Mouse (Mus musculus) NIH3T3 (cell line): ENCODE measurements around the gene Pusl1.

ENCODE experiments used
- DNase-seq: peaks from one replicate; pipeline ENCODE4 v3.0.0-alpha.2; 2012; ENCODE audit warnings: low read depth

Gene Pusl1

DNA sequence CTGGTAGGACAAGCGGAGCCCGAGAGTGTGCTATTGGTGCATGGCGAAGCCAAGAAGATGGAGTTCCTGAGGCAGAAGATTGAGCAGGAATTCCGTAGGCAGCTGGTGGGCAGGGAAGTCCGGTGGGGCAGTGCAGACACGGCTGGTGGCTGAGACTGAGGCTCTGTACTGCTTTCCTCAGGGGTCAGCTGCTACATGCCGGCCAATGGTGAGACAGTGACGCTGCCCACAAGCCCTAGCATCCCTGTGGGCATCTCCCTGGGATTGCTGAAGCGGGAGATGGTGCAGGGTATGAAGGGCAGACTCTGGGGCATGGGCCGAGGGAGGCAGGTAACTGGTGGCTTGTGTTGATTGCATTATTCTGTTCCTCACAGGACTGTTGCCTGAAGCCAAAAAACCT, 3.9 kb downstream of the Pusl1 start:
- DNase-seq: no peak

DNA sequence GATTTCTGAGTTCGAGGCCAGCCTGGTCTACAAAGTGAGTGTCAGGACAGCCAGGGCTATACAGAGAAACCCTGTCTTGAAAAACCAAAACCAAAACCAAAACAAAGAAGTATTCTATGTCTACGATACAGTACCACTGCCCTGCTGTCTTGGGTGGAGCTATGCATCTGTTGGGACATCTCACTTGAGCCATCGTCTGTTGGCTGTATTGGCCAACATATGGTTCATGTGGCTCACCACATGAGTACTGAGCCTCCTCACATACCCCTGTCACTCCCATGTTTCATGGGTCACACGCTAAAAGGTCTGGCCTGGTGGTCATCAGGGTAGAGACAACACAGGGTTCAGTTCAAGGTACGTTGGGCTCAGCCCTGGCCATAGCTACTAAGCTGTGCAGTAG, 5.3 kb downstream of the Pusl1 start:
- DNase-seq: no peak

DNA sequence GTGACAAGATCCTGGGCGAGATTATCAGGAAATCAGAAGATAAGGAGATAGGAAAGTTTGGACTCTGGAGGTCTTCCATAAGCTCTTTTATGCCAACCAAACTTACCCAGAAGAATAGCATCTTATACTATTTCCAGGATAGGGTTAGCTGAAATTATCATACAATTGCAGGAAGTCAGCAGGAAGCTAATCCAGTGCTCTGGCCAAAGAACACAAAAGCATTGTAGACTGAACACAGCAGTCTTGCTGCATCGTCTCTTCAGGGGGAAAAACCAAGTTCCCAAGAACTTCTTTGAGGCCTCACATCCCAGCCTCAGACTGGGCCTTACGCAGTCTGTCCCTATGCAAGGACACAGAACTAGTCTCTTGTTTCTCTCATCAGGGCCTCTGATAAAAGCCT, 8.0 kb downstream of the Pusl1 start:
- DNase-seq: no peak

DNA sequence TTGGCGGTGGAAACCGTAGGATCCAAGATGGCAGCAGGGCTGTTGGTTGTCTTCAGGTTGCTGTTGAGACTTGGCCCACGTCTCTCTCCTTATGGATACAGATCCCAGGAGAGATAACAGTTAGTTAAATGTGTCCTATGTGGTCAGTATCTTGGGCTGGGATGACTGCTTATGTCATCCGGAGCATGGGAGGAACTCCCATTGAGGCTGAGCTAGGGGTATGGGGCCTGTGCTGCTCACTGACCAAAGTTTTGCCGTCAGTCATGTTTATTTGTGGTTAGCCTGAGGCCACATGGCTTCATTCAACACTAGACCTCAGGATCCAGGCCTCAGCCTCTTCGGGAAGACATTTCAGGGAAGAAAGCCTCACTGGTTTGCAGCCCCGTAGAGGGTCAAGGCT, 20.2 kb downstream of the Pusl1 start:
- peak; percentile 42 for DNase-seq

DNA sequence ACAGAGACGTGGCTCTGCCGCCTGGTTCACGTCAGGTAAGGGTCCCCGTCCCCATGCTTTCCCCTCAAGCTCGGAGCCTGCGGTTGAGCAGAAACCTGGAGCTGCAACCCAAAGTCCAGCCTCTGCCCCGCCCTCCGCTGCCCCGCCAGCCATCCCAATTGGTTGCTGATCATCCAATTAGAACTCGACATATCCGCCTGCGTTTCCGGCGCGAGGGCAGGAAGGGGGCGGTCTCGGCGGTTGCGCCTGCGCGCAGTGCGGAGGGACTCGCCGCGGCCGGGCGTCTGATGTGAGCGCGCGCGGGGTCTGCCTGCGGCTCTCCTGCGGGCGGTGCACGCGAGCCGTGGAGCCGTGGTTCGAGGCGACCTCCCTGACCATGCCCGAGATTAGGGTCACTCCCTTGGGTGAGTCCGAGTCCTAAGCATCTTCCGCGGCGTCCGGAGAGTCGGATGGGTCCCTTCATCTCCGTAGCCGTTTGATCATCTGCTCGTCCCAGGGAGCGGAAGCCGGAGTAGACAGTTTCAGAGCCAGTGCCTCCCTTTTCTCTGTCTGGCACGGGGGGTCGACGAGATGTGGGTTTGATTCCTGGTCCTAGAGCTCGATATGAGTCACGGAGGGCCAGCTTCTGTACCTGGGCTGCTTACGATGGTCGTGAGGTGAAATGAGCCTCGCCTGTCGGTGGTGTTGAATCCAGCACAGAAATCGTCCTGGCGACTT, 22.1 kb downstream of the Pusl1 start, which contains the start of the genes Cptp and Ints11:
Gene Cptp, minus strand, starts transcription at position 124 of the 717 bp plus-strand sequence.
Gene Ints11, plus strand, starts transcription at position 230 of the 717 bp plus-strand sequence.
- peak; percentile 96 for DNase-seq

DNA sequence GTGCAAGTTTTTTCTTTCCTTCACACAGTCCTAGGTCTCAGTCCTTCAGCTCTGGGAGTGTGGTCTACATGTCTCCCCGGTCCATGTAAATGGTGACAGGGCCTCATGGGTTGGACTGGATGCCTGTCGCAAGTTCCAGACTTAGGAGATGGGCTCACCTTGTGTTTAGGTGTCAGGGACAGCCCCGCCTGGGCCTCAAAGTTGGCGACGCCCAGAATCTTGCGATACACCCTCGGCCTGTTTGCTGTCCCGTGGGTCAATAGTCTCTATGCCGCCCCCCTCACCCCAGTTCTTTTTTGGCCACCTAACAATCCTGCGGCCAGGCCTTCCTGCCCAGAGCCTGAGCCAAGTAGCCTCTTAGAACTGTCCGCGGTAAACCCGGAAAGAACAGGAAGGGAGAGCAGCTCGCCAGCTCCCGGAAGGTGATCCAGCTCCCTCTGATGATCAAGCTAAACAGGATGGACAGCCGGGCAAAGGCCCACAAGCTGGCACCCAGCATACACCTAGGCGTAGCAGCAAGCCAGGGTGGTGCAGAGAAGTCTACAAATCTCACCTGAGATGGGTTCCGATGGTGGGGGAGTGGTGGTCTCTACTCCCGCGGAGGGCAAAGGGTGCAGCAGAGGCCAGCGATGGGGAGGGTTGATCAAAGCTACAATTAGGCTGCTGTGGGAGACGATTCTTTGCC, 22.8 kb downstream of the Pusl1 start:
- DNase-seq: peak; percentile 49

DNA sequence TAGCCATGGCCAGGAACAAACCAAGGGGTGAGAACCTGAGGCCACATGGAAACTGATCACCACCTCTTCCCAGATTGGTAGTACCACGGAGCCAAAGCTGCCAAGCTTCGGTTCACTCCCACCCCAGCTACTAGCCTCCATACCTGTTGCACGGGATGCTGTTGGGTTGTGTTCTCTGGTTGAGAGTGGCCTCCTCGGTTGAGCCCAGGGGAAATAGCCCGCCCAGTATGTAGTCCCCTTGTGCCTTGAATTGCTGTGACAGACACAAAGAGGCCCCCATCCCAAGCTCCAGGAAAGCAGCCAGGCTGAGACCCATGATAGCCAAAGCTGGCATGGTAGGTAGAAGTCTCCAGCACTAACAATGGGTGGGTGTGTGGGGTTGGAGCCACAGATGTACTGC, 28.6 kb downstream of the Pusl1 start, which contains the start of gene Tas1r3:
Gene Tas1r3, minus strand, starts transcription at position 362 of the 400 bp plus-strand sequence.
- no peak for DNase-seq

DNA sequence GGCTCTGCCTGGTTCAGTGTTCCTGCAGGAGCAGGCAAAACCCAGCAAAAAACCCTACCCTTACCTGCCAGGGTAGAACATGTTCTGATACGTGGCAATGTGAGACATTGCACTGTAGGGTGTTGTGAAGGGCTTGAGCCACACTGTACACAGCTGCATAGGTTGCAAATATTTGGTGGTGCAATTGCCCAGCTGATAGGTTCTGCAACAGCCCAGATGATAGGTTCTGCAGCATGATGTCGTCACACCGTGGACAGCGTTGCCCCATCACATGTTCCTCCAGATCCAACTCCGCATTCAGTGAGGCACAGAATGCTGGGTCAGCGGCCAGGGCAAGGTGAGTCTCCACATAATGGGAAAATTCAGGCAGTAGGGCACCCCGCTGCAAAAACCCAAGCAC, 29.8 kb downstream of the Pusl1 start:
- DNase-seq: no peak

DNA sequence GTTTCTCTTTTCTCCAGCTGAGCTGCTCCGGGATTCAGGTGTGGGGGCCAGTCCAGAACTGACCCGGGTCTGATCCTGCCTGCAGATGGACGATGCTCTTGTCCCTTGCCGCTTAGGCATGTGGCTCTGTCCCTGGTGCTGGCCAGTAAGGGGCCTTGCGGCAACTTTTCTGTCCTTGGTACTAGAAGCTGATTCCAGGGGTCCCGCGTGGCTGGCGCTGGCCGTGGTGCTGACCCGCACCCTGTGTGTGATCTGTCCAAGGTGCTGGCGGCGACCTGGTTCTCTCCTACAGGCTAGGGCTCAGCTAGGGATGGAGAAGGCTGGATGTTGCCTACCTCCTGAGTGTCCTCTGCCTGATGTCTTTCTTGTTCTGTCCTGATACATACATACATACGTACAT, 32.3 kb downstream of the Pusl1 start:
- DNase-seq: no peak

DNA sequence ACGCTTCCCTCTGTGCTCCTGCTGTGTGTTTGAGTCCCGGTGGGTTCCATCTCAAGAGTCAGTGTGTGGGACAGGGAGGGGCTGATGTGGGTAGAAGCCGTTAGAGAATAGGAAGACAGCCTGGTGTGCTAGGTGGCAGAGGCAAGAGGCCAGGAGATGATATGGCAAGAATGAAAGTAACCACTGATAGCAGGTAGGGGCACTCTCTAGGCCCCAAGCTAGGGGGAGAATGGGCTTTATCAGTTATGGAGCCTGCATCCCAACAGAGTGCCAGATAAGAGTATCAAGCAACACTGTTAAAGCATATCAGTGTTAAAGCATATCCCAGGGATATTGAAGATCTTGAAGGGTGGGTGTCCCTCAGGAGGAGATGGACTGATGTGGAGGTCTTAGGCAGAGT, 34.7 kb downstream of the Pusl1 start:
- no peak for DNase-seq

DNA sequence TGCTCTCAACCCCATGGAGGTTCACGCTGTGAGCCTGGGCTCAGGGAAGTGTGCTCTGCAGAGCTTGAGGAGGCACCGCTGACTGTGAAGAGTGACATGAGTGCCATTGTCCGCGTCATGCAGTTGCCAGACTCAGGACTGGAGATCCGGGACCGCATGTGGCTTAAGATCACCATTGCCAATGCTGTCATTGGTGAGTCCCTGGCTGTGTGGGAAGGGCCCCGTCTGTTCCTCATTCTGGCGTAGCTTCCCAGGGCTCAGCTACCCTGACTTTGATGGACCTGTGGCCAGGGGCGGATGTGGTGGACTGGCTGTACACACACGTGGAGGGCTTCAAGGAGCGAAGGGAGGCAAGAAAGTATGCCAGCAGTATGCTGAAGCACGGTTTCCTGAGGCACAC, 35.5 kb downstream of the Pusl1 start:
- no peak for DNase-seq

DNA sequence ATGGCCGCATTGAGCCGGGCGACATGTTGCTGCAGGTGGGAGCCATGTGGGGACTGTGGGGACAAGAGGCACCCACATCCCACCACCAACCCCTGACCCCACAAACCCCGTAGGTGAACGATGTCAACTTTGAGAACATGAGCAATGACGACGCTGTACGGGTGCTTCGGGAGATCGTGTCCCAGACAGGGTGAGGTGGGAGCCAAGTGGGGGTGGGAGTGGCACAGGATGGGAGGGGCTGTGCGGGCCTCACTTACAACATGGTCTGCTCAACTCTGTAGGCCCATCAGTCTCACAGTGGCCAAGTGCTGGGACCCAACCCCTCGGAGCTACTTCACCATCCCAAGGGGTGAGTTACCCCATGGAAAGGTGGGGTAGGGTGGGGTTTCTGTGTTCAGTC, 36.6 kb downstream of the Pusl1 start:
- DNase-seq: no peak

DNA sequence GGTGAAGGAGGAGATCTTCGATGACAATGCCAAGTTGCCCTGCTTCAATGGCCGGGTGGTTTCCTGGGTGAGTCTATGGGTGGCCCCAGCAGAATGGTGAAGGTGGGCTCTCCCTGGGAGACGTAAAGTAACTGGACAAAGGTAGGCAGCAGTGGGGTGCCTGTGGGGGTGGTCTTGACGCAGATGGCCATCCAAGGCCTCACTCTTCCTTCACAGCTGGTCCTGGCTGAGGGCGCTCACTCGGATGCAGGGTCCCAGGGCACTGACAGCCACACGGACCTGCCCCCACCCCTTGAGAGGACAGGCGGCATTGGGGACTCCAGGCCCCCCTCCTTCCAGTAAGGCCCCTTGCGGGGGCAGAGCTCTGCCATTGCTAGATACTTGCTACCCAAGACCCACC, 38.2 kb downstream of the Pusl1 start:
- no peak for DNase-seq

DNA sequence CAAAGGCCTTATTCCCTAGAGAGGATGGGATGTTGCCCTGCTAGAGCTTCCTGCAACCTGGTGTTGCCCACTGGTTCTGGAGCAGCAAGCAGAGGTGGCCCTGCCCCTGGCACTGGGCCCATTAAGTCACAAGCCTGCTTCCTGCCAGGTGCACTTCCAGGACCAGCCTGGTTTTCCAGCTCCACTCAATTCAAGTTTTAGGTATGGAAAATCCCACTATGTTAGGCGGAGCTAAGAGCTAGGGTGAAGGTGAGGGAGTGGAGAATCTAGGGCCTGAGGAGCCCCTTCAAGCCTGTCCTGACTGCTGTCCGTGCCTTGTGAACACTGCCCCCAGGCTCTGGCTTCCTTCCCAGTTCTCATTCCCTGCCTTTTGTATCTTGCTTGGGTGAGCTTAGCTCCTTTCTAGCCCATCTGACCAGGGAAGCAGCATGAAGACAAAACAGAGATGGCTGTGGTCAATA, 39.6 kb downstream of the Pusl1 start:
- DNase-seq: no peak

DNA sequence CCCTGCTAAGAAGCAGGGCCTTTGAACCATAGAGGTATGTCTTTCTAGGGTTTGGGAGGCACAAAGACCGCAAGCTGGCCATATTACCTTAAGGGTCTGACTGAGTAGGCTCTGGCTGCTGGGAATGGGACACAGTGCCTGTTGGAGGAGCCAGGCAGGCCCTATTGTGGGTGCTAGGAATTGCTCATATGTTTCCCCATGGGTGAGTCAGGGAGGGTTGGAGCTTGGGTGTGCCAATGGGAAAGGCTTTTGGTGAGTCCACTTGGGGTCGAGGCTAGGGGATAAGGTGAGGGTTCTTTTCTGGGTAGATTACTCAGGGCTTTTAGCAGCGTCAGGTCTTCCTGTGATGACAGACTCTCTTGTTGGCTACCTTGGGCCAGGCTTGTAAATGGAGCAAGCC, 40.2 kb downstream of the Pusl1 start:
- peak; percentile 32 for DNase-seq

DNA sequence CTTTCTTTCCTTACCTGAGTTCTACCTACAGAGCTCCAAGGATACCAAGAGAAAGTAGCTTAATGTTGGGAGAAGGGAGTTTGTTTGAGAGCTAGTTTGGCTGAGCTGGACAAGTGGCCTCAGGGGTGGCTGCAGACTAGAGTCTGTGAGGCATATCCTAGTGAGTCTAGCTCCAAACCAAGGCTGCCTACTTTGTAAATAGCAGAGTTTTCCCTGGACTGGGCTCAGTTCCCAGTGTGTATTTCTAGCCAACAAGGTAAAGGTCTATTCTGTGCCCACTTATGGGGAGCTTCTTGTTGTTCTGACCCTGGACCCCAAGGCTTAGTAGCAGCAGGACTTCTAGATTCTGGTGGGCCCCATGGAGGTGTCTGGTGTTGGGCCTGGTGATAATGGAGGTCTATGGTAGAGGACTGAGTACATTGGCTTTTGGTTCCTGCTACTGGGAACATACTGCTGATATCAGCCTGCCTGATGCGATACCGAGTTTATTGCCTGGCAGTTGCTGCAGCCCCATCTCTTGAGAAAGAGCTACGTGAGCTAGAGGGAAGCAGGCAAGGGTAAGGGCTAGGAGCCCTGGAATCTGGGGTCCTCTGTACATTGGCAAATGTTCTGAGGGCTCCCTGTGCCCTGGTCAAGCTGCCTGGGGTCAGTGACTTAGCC, 41.7 kb downstream of the Pusl1 start:
- DNase-seq: no peak

DNA sequence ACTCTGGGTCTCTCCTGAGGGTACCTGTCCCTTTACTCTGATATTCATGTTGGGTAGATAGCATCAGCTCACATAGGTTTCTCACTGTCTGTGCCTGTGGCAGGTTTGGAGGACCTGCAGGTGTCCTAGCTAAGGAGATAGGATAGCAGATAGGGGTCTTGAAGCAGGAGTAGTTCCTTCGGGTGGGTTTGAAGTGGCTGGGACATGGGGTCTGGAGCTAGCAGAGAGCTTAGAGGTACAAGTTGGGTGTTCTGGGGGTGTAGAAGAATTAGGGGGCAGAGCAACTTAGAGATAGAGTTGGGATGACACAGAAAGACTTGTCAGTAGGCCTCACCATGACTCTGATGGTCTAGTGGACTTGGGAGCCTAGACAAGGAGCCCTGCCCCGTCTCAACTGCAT, 42.2 kb downstream of the Pusl1 start:
- no peak for DNase-seq

DNA sequence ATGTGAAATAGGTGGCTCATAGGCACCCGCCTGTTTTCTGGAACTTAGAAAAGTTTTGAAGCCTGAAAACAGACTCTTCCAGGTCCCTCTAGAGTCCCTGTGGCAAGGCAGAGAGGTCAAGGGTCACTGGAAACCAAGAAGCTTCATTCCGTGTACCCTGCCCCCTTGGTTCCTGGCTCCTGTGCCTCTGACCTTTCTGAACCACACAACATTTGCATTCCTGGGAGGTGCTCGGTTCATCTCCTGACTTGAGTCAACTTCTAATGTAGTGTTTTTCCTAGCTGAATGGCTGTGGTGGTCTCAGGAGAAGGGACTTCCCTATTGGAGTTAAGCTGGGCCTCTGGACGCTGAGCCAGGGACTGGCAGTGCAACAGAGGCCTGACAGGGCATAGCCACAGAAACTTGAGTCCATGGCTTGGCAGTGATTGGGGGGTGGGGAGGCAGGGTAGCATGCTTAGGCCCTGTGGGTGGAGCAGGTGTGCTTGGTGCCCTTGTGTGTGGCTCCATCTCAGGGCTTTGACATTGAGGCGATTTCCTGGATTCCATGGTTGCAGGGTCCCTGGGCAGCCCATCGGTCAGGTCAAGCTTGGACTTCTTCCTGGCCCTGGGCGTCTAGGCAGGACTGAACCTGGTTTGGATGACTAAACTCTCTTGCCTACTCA, 43.0 kb downstream of the Pusl1 start:
- DNase-seq: no peak

DNA sequence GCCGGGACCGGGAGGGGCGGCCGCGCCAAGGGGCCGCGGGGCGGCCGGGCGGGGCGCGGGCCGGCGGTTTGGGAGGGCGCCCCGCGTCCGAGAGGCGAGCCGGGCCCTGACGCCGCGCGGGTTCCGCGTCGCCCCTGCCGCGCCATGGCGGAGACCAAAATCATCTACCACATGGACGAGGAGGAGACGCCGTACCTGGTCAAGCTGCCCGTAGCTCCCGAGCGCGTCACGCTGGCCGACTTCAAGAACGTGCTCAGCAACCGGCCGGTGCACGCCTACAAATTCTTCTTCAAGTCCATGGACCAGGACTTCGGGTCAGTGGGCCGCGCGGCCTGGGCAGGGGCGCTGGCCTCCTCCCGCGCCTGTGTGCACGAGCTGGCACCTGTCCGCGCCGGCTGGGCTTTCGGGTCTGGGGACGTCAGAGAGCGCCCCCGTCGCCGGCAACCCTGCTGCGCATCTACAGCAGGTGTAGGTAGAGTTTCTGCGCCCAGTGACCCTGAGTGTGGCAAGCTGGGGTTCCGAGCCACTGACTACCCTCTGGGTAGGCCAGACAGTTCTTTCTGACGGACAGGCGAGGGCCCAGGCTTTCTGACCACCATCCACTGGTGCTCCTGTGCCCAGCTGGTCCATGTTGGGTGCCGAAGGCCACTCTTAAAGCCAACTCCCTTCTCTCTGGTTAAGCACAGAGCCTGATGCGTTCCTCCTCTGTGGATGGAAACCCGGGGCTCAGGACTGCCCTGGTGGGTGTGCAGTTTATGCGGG, 43.8 kb downstream of the Pusl1 start:
- DNase-seq: peak; percentile 46

DNA sequence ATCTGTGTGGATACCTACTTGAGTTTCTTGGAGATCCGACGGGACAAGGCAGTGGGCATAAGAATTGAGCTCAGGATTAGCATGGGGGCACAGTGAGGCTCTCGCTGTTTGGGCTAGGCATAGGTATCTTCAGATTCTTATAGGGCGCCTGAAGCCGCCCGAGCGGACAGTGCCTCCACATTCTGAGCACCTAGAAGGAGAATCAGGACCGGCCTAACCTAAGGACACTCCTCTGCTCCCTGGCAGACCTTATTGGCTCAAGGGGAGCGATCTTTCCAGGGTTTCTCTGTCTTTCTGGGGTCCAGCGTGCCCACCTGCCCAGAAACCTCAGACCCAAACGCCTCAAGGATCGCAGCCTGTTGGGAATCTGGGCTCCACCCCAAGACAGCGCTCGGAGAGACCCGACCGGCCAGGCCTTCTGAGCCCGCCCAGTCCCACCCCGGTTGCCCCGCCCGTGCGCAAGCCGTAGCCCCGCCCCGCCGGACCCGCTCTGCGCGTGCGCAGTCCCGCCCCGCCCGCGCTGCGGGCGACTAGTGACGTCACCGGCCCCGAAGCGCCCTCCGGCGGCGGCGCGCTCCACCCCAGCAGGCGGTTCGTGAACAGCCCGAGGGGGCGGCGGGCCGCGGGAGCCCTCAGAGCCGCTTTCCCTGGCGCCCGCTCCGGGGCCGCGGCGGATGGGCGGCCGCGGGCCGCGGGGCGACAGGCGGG, 44.6 kb downstream of the Pusl1 start, which contains the start of gene Dvl1:
Gene Dvl1, plus strand, starts transcription at position 532 of the 708 bp plus-strand sequence.
- DNase-seq: peak; percentile 95

DNA sequence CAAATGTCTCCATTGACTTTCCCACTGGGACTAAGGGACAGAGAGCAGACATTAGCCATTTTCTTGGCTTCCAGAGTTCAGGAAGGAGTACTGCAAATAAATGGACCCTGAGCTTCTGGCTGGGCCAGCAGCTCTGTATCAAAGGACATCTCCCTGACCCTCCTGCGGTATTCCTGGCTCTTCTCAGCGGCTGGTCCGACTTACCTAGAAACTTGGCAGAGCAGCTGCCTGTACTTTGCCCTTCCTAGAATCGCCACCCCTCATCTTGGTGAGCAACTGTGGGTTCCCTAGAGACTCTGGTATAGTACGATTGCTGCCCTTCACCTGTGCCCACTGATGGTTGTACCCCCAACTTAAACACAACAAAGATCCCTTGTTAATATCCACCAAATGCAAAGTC, 48.4 kb downstream of the Pusl1 start:
- DNase-seq: no peak
